Mouse (Mus musculus): ENCODE measurements at regions not wholly inside any gene's neighbourhood (a gene's known extent, or its start where the extent isn't known, plus 50 kb on each side); places are given as distances from the start of the nearest gene placed in this dataset.

- DNase-seq: no peak
Observed at GRCm38 (mm10) chr16:68017672-68018071, 397.0 kb upstream of the Cadm2 start.

GRCm38 (mm10) chr16:67989671-67990070 lies 369.0 kb upstream of the Cadm2 start:
- no peak for DNase-seq

- no peak for DNase-seq
Observed at GRCm38 (mm10) chr16:67976565-67976964, 355.9 kb upstream of the Cadm2 start.

GRCm38 (mm10) chr16:67968311-67969145 lies 347.8 kb upstream of the Cadm2 start:
- peak; percentile 16 for DNase-seq

- no peak for DNase-seq
Observed at GRCm38 (mm10) chr16:67949112-67949511, 328.4 kb upstream of the Cadm2 start.

GRCm38 (mm10) chr16:67944406-67944805 lies 323.7 kb upstream of the Cadm2 start:
- no peak for DNase-seq

GRCm38 (mm10) chr16:67919175-67919574 lies 298.5 kb upstream of the Cadm2 start:
- no peak for DNase-seq

- peak; percentile 5 for DNase-seq
Observed at GRCm38 (mm10) chr16:67871304-67872022, 250.8 kb upstream of the Cadm2 start.

GRCm38 (mm10) chr16:67850201-67850600 lies 229.5 kb upstream of the Cadm2 start:
- no peak for DNase-seq

- DNase-seq: no peak
Observed at GRCm38 (mm10) chr16:67844481-67844880, 223.8 kb upstream of the Cadm2 start.

GRCm38 (mm10) chr16:67797236-67797635 lies 176.5 kb upstream of the Cadm2 start:
- no peak for DNase-seq

GRCm38 (mm10) chr16:67776091-67776490 lies 155.4 kb upstream of the Cadm2 start:
- peak; percentile 7 for DNase-seq

- peak; percentile 5 for DNase-seq
Observed at GRCm38 (mm10) chr16:67769114-67769513, 148.4 kb upstream of the Cadm2 start.

GRCm38 (mm10) chr16:67735398-67735797 lies 114.7 kb upstream of the Cadm2 start:
- DNase-seq: no peak

- DNase-seq: no peak
Observed at GRCm38 (mm10) chr16:67698619-67699018, 77.9 kb upstream of the Cadm2 start.

Measured in right cerebral cortex, adult 18-20 months (tissue).